Mouse (Mus musculus) kidney, postnatal 4 days (tissue): Measurements from ENCODE around the gene Dtx2.

Source experiments
- DNase-seq, 2 experiments: peaks; one replicate each; pipeline ENCODE4 v3.0.0; 2021; ENCODE audit warnings: mixed read lengths in 2 of 2

The Dtx2 gene

GRCm38 (mm10) chr5:135975893-135976668 is 18.5 kb upstream of the Dtx2 start:
- no peak for DNase-seq

GRCm38 (mm10) chr5:135979381-135979780 is 15.2 kb upstream of the Dtx2 start:
- no peak for DNase-seq

- no peak for DNase-seq
Observed at GRCm38 (mm10) chr5:135979904-135980303, 14.7 kb upstream of the Dtx2 start, which contains the start of gene Zp3. Gene Zp3 (plus strand): TSS chr5:135980099.

GRCm38 (mm10) chr5:135982398-135982797 is 12.2 kb upstream of the Dtx2 start:
- DNase-seq = peak; percentile 75 to 80

DNA sequence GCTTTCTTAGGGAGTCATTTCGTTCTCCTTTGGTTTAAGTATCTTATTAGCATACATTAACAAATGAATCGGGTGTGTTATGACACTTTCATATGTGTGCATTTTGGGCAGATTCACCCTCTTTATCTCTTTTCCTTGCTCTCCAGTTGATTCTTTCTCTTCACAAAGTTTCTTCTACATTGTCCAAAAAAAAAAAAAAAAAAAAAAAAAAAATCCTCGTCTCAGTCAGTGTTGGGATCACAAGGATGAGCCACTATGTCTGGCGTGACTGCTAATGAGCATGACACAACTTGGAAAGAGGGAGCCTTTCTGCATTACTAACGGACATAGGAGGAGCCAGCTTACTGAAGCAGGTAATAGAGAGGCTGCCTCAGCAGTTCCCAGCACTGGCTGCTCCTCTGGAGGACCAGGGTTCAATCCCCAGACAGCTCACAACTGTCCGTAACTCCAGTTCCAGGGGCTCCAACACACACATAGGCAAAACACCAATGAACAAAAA is 10.0 kb upstream of the Dtx2 start:
- no peak for DNase-seq

GRCm38 (mm10) chr5:135987248-135987647 is 7.4 kb upstream of the Dtx2 start:
- DNase-seq = peak in 1 of 2 experiments; percentile 38

DNA sequence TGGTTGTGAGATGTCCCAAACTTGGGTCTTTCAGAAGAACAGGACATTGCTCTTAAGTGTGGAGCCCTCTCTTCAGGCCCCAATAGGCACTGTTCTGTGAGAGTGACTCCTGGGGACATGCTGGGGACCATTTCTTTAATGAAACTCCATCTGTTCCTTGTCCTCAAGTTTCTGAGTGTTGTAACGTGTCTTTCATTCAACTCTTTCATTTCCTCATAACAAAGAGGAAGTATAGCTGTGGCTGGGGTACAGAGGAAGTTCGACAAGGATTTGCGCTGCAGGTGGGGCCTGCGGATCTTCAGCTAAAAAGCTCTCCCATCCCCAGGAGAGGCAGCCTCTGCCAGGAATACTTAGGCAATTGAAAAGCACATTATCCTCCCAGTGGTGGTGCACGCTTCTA is 4.0 kb upstream of the Dtx2 start:
- no peak for DNase-seq

- peak in 1 of 2 experiments; percentile 41 for DNase-seq
Observed at GRCm38 (mm10) chr5:135993381-135993965, 1.1 kb upstream of the Dtx2 start.

- no peak for DNase-seq
Observed at GRCm38 (mm10) chr5:135994335-135994724, 270 bp upstream of the Dtx2 start.

- DNase-seq = no peak
Observed at GRCm38 (mm10) chr5:135996162-135996561, 1.6 kb downstream of the Dtx2 start.

GRCm38 (mm10) chr5:136001222-136001621 is 6.6 kb downstream of the Dtx2 start:
- DNase-seq = no peak

DNA sequence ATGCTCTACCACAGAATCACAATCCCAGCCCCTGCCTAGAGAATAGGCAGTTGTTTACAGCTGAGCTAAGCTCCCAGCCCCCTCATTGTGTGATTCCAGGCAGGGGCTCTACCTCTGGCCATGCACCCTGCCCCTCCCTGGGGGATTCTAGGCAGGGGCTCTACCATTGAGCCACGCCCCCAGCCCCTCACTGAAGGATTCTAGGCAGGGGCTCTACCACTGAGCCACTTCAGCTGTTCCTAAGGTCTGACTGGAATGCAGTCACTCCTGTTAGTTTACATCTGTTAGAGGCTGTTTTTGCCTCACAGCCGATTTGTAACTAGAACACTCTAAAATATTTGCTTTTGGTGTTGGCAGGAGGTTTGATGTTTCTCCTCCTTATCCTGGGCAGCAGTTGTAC is 7.7 kb downstream of the Dtx2 start:
- DNase-seq = no peak

DNA sequence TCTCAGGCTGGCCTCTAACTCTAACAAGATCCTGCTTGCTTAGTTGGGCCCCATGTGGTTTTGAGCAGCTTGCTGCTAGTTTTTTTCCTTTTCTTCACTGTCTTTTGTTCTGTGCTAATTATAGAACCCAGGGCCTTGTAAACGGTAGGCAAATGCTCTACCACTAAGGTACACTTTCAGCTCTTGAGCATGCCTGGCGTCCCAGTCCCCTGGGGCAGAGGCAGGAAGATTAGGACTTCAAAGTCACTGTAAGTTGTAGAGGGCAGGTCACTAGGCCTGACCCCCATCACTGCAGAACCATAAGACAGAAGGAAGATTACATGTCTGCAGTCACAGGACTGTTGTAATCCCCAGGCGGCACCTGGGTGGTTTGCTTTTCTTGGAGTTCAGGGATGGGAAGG is 8.2 kb downstream of the Dtx2 start:
- no peak for DNase-seq

DNA sequence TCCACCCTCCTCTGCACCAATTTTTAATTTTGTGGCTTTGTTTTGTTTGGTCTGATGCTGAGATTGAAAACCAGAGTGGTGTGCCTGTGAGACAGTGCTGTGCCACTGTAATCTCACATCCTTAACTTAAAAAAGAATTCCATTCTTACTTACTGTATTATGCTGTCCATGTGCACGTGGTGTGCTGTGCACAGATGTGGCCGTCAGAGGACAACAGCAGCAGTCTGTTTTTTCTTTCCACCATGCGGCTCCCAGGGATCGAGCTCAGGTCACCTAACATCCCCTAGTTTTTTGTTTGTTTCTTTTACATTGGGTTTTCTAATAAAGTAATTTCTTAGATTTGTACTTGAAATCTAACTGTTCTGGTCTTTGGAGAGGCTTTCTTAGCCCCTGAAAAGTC is 9.9 kb downstream of the Dtx2 start:
- DNase-seq = no peak

DNA sequence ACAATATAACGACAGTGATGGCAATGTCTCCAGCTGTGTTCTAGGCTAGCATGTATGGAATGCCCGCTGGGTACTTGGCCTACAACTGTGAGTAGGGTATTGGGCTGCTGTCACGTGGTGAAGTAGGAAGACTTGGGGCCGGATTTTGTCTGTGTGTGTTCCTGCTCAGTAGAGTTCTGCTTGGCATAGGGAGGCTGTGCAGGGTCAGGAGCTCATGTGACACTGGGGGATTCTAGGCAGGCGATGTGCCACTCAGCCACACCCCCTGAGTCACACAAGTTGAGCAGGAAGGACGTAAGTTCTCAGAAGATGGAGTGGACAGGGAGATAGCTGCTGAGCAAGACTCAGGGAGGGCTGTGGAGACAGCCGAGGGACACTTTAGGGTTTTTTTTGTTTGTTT is 13.1 kb downstream of the Dtx2 start:
- no peak for DNase-seq

DNA sequence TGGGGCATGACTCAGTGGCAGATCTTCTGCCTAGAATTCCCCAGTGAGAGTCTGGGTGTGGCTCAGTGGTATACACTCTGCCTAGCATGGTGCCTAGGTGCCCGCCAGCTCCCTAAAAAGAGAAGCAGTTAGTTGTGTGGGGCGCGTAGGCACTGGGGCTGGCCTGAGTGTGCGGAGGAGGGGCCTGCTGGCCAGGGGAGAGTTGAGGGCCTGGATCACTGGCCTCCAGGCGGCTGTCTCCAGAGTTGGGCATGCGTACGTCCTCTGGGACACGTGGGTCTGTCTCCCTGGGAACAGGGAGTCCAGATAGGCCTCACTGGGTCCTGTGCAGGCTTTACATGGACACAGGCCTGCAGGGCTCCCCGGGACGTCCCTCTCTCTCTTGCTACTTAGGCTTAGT is 20.3 kb downstream of the Dtx2 start:
- peak; percentile 70 to 81 for DNase-seq

GRCm38 (mm10) chr5:136015586-136015985 is 21.0 kb downstream of the Dtx2 start:
- peak in 1 of 2 experiments; percentile 37 for DNase-seq

GRCm38 (mm10) chr5:136016014-136016876 is 21.6 kb downstream of the Dtx2 start:
- DNase-seq = peak; percentile 70 to 79

DNA sequence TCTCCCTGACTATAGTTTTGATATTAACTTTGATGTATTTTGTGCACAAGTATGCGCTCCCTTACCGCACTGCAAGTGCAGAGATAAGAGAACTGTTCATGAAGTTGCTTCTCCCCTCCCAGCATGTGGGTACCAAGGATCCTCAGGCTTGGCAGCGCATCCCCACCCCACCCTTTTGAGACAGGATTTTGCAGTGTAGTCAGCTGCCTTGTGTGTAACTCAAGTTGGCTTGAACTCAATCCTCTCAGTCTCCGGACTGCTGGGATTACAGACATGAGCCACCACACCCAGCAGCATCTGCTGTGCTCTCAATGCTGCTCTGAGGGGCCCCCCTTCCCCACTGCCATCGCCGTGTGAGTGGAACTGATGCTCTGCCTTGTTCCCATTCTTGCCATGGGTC is 22.7 kb downstream of the Dtx2 start:
- no peak for DNase-seq

DNA sequence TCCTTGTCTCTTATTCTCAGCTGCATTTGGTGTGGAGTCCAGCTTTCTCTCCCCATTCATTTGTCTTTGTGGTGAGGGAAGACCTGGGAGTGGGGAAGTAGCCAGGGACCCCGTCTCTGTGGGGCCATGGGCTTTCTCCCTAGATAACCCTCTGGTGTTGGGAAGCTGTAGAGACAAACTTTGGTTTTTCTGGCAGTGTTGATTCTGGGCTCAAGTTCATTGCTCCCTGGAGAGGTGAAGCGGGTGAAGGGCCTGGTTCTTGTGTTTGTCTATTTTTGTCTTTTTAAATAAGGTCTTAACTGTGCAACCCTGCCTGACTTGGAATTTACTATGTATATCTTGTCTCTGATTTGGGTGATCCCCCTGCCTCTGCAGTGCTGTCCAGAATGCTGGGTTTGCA is 24.1 kb downstream of the Dtx2 start:
- no peak for DNase-seq

GRCm38 (mm10) chr5:136019907-136020306 is 25.3 kb downstream of the Dtx2 start:
- peak in 1 of 2 experiments; percentile 58 for DNase-seq

- DNase-seq = peak in 1 of 2 experiments; percentile 17
Observed at GRCm38 (mm10) chr5:136025712-136026111, 31.1 kb downstream of the Dtx2 start.

- DNase-seq = peak in 1 of 2 experiments; percentile 19
Observed at GRCm38 (mm10) chr5:136026859-136027258, 32.3 kb downstream of the Dtx2 start.
